Mouse (Mus musculus): ENCODE measurements around the gene Dapp1. TPM values are rescaled to one million over a fixed set of nuclear protein-coding genes. Genes with fewer than 3 reads are reported as not detected.

Gene Dapp1
- total RNA-seq, 2 experiments from 2014 or later: 3.8 to 5.0 TPM

- intact Hi-C loops (cut with DNase I): no loop called here
- DNase-seq: no peak
Observed at GRCm38 (mm10) chr3:137881093-137881492, 100.3 kb downstream of the Dapp1 start.

Other genes starting within 250 kb of the Dapp1 start
- 10 to 100 TPM; 80.2 to 99.5 TPM for gene H2afz, start 117.1 kb downstream of the Dapp1 start, total RNA-seq (2021)
- 10 to 100 TPM; 10.9 to 11.0 TPM for gene Dnajb14, start 113.9 kb downstream of the Dapp1 start, total RNA-seq (2021)
- 10 to 100 TPM; 88.9 to 90.3 TPM for gene Lamtor3, start 63.0 kb downstream of the Dapp1 start, total RNA-seq (2021)
- gene 1110002E22Rik, start 83.5 kb upstream of the Dapp1 start, total RNA-seq (2021): 10 to 100 TPM; 51.9 to 53.7 TPM
- under 1 TPM; 0.85 to 0.93 TPM for gene Gm5105, start 85.8 kb upstream of the Dapp1 start, total RNA-seq (2021)
- gene Trmt10a, start 161.9 kb upstream of the Dapp1 start, total RNA-seq (2021): 1 to 10 TPM; 1.6 to 3.4 TPM
- 1 to 10 TPM; 5.8 to 6.9 TPM for gene Mttp, start 163.4 kb upstream of the Dapp1 start, total RNA-seq (2021)
- not detected for gene 4930579F01Rik, start 212.3 kb upstream of the Dapp1 start, total RNA-seq (2021)
- under 1 TPM in 1 of 2 experiments, not detected in 1; 0.57 TPM for gene Adh7, start 236.2 kb upstream of the Dapp1 start, total RNA-seq (2021)

Measured in heart, postnatal 14 days (tissue).